Mouse (Mus musculus) leukemia stem cell, adult 10-12 weeks (primary cell): ENCODE data around the gene BC003965. TPM values are rescaled to one million over a fixed set of nuclear protein-coding genes. Genes with fewer than 3 reads are reported as not detected.

Experiments
- polyA plus RNA-seq: library from polyadenylated mRNA; stranded (reverse); fragments of >175 nt; gene quantifications from 2 replicates; pipeline ENCODE4 v1.2.3, GENCODE M21; 2012; ENCODE audit warnings: low replicate concordance

Gene BC003965
- 43.9 and 71.2 TPM in 2 replicates for polyA plus RNA-seq

GRCm38 (mm10) chr17:25184129-25184691 lies at the start of gene BC003965:
BC003965 (plus strand) TSS chr17:25184554.

GRCm38 (mm10) chr17:25162161-25162560 lies 22.2 kb upstream of the BC003965 start, which contains the start of gene Ccdc154:
Ccdc154 (plus strand) TSS chr17:25162461.

GRCm38 (mm10) chr17:25175411-25175810 lies 8.9 kb upstream of the BC003965 start, which contains the start of gene Gm38655:
Gm38655 (minus strand) TSS chr17:25175471.

GRCm38 (mm10) chr17:25188150-25189031 lies 4.0 kb downstream of the BC003965 start, which contains the start of gene Unkl:
Unkl (plus strand) TSS chr17:25188397.

Other genes starting within 250 kb of the BC003965 start
- gene Mapk8ip3, start 247.6 kb upstream of the BC003965 start, polyA plus RNA-seq = 38.3 and 49.4 TPM in 2 replicates
- 9.1 and 11.1 TPM in 2 replicates for gene Jpt2, start 223.9 kb upstream of the BC003965 start, polyA plus RNA-seq
- gene Cramp1l, start 168.8 kb upstream of the BC003965 start, polyA plus RNA-seq = 21.8 and 31.3 TPM in 2 replicates
- 6.6 and 11.9 TPM in 2 replicates for gene Ift140, start 168.5 kb upstream of the BC003965 start, polyA plus RNA-seq
- gene Tmem204, start 101.0 kb upstream of the BC003965 start, polyA plus RNA-seq = 0.61 and 0.64 TPM in 2 replicates
- gene Telo2, start 68.6 kb upstream of the BC003965 start, polyA plus RNA-seq = 18.2 and 46.2 TPM in 2 replicates
- not detected in 2 replicates for gene Ptx4, start 63.8 kb upstream of the BC003965 start, polyA plus RNA-seq
- 27.7 and 32.4 TPM in 2 replicates for gene Clcn7, start 51.2 kb upstream of the BC003965 start, polyA plus RNA-seq
- not detected in 2 replicates for gene Ccdc154, start 22.1 kb upstream of the BC003965 start, polyA plus RNA-seq
- gene Gm38655, start 9.1 kb upstream of the BC003965 start, polyA plus RNA-seq = not detected in 2 replicates
- 54.2 and 108 TPM in 2 replicates for gene Unkl, start 3.8 kb downstream of the BC003965 start, polyA plus RNA-seq
- 3.7 and 11.8 TPM in 2 replicates for gene Gnptg, start 55.6 kb downstream of the BC003965 start, polyA plus RNA-seq
- gene Tsr3, start 55.6 kb downstream of the BC003965 start, polyA plus RNA-seq = 10.5 and 15.0 TPM in 2 replicates
- gene Baiap3, start 71.8 kb downstream of the BC003965 start, polyA plus RNA-seq = 0.28 and 0.75 TPM in 2 replicates
- gene Ube2i, start 90.1 kb downstream of the BC003965 start, polyA plus RNA-seq = 152 and 183 TPM in 2 replicates
- gene Prss34, start 113.8 kb downstream of the BC003965 start, polyA plus RNA-seq = 0.39 TPM in 1 of 2 replicates, not detected in the other
- not detected in 2 replicates for gene Prss28, start 124.1 kb downstream of the BC003965 start, polyA plus RNA-seq
- 0.60 and 0.61 TPM in 2 replicates for gene Prss29, start 134.1 kb downstream of the BC003965 start, polyA plus RNA-seq
- gene Tpsab1, start 161.0 kb downstream of the BC003965 start, polyA plus RNA-seq = 0.16 and 0.36 TPM in 2 replicates
- 0.93 and 1.2 TPM in 2 replicates for gene Tpsb2, start 181.8 kb downstream of the BC003965 start, polyA plus RNA-seq
- gene Tpsg1, start 184.7 kb downstream of the BC003965 start, polyA plus RNA-seq = not detected in 2 replicates
- gene Cacna1h, start 249.2 kb downstream of the BC003965 start, polyA plus RNA-seq = 2.8 and 7.7 TPM in 2 replicates